Mouse (Mus musculus) myocyte (in vitro differentiated cells): ENCODE results near the gene Naga.

Experiments
- POLR2A ChIP-seq: IDR thresholded peaks from one replicate; pipeline ENCODE4 v1.6.1; 2011; ENCODE audit warnings: low read depth, mild to moderate bottlenecking, control low read depth, moderate library complexity; ENCODE audit not compliant: insufficient read length
- USF1 ChIP-seq: IDR thresholded peaks from one replicate; pipeline ENCODE4 v1.6.1; 2011; ENCODE audit warnings: low read depth, mild to moderate bottlenecking, control low read depth, moderate library complexity

DNA sequence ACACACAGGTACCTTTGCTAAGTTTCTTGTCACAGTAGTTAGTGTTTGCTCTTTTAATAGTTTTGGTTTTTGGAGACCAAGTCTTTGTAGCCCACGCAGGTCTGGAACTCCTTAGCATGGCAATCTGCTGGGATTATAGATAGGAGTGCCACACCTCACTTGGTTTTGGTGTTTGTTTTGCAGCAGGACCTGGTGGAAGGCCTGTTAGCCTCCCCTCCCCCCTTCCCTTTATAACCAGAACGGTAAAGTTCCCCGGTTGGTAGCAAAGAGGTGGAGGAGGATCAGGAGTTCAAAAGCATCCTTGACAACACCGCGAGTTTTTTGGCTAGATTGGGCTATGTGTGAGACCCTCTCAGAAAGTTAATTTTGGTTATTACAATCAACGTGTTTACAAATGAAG, 6.2 kb upstream of the Naga start:
- TF ChIP-seq USF1 (no peak), POLR2A (no peak)
